Mouse (Mus musculus): ENCODE measurements around the gene Tnfrsf17.

DNA sequence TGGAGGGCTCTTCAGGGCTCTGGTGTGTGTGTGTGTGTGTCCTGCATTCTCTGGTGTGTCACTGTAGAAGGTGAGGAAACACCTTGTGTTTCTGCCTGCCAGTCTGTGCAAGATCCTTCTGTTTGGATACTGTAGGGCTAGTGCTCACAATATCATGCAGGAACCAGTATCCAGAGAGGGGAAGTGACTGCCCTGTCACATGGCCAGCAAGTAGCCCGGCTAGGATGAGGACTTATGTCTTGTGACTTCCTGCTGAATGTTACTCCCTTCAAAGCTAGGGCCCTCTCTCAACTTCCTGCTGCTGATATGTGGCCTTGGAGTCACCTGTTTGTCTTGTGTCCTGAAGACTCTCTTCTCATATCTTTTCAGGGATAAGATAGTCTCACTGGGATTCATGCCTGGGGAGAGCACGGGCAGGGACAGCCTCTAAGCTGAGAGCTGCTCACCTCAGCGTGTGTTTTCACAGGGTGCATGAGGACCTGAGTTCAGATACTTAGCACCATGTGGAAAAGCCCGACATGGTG, 29.7 kb downstream of the Tnfrsf17 start:
- TF ChIP-seq MAX (IDR thresholded peaks at IDR 0.05; ENCODE audit: low read length) (no peak), ETS1 (conservative IDR thresholded peaks at IDR 0.05; ENCODE audit: low read depth, low read length) (no peak), POLR2A (IDR thresholded peaks at IDR 0.05; ENCODE audit: low read depth, low read length) (no peak), BHLHE40 (IDR thresholded peaks at IDR 0.05; ENCODE audit: low read depth, low read length) (no peak), RAD21 (IDR thresholded peaks at IDR 0.05; ENCODE audit: low read depth, low read length) (no peak), USF1 (IDR thresholded peaks at IDR 0.05; ENCODE audit: low read depth, low read length) (no peak), MYC (IDR thresholded peaks at IDR 0.05; ENCODE audit: low read depth, low read length) (no peak), PAX5 (IDR thresholded peaks at IDR 0.05; ENCODE audit: low read length) (no peak)

Measured in CH12.LX (cell line).